Mouse (Mus musculus) kidney, postnatal 0 days (tissue): ENCODE measurements around the gene Hmg20b. TPM values are rescaled to one million over a fixed set of nuclear protein-coding genes. Genes with fewer than 3 reads are reported as not detected.

Experiments
- ATAC-seq: fragments of 200-750 bp; cut with Nextera tagmentation; replicated peaks from 2 replicates; pipeline ENCODE4 v1.8.0; 2017; ENCODE audit warnings: low read depth, moderate number of reproducible peaks, moderate TSS enrichment, moderate library complexity; ENCODE audit not compliant: low FRiP score
- DNase-seq: peaks from one replicate; pipeline ENCODE4 v3.0.0-alpha.2; 2016; ENCODE audit warnings: low spot score
- H3K27ac ChIP-seq: fragments of 300-500 bp; sonication (generic); 2 replicates; pipeline ENCODE4 v1.5.1; 2014; ENCODE audit warnings: mild to moderate bottlenecking
- H3K27me3 ChIP-seq: fragments of 300-500 bp; sonication (generic); 2 replicates; pipeline ENCODE4 v1.6.1; 2014; ENCODE audit warnings: low read length, mixed read lengths; ENCODE audit not compliant: insufficient read depth
- H3K36me3 ChIP-seq: fragments of 300-500 bp; sonication (generic); 2 replicates; pipeline ENCODE4 v1.6.1; 2014; ENCODE audit warnings: low read length, mixed read lengths; ENCODE audit not compliant: insufficient read depth
- H3K4me1 ChIP-seq: fragments of 300-500 bp; sonication (generic); replicated peaks from 2 replicates; pipeline ENCODE4 v1.6.1; 2014; ENCODE audit warnings: antibody characterized with exemption, low read length, mixed read lengths; ENCODE audit not compliant: insufficient read depth
- H3K4me2 ChIP-seq: fragments of 300-500 bp; sonication (generic); 2 replicates; pipeline ENCODE4 v1.6.1; 2014; ENCODE audit warnings: mild to moderate bottlenecking, low read length, moderate library complexity, mixed read lengths
- H3K4me3 ChIP-seq: fragments of 300-500 bp; sonication (generic); replicated peaks from 2 replicates; pipeline ENCODE4 v1.5.1; 2014; ENCODE audit warnings: low read depth, low read length
- H3K9ac ChIP-seq: fragments of 300-500 bp; sonication (generic); 2 replicates; pipeline ENCODE4 v1.6.1; 2014; ENCODE audit warnings: low read depth, low read length
- H3K9me3 ChIP-seq: fragments of 300-500 bp; sonication (generic); replicated peaks from 2 replicates; pipeline ENCODE4 v1.6.1; 2016; ENCODE audit warnings: low read length, inconsistent platforms, mixed read lengths
- CTCF ChIP-seq: IDR thresholded peaks from 2 replicates; pipeline ENCODE4 v1.5.1; 2016; ENCODE audit warnings: antibody characterized with exemption, low read depth, mild to moderate bottlenecking, moderate library complexity
- WGBS: fragments of 180-500 bp; shearing (Covaris S2); extraction: QIAGEN DNeasy Blood & Tissue Kit; methylation state at CpG from one replicate; pipeline ENCODE4 v1.1.7; 2014; 5-methylcytosine and 5-hydroxymethylcytosine counted together
- polyA plus RNA-seq: library from polyadenylated mRNA; unstranded; fragments of >200 nt; fragmentation: Nextera tagmentation; extraction: Ambion mirVana; gene quantifications from 2 replicates; pipeline ENCODE4 v1.2.1, GENCODE M21; 2015

Gene Hmg20b
- polyA plus RNA-seq, 1 experiment from 2014 or later = 92.4 TPM

DNA sequence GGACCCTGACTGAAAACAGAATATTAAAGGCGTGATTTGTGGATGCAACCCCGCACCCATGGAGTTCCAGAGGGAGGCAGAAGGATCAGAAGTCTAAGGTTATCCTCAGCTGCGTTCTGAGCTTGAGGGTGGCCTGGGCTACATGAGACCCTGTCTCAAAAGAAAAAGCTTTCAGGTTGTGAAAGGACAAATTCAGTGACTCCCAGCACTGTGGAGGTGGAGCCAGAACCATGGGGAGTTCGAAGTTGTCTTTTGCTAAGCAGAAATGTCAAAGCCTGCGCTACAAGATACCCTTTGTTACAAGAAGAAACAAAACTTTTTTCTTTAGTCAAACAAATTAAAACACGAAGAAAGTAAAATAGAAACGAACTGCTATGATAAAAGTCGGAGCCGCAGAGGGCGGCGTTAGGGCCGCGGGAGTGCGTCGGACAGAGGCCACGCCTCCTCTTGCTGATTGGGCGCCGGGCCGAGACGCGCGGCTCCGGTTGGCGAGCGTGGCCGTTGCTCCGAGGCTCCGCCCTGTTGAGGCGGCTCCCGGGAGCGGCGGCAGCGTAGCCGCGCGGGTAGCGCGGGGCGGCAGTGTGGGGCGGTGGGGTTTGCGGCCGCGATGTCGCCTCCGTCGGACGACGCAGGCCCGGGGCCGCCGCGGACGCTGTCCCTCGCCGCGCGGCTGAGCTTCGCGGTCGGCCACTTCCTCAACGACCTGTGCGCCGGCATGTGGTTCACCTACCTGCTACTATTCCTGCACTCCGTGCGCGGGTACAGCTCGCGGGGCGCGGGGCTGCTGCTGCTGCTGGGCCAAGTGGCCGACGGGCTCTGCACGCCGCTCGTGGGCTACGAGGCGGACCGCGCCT lies 6.9 kb upstream of the Hmg20b start, which contains the start of gene Mfsd12:
TSS of gene Mfsd12 (plus strand) at position 501 of the 854 bp plus-strand sequence.
- peak; percentile 71 for ATAC-seq
- Histone ChIP-seq H3K36me3 (no peaks in the 10 kb centered on the region), H3K27me3 (no peaks in the 10 kb centered on the region), H3K4me2 (peak within 1 kb of the TSS; percentile 99), H3K9ac (peak within 1 kb of the TSS; percentile 78), H3K27ac (no peak within 1 kb of the TSS), H3K4me1 (peaks cover 16% of the 10 kb centered on the region; the same call in 1 of the 2 replicates), H3K9me3 (no peaks in the 10 kb centered on the region), H3K4me3 (peak within 1 kb of the TSS; percentile 64)
- TF ChIP-seq CTCF = no peak
- DNase-seq = peak; percentile 91
- WGBS = 2% methylated on average over 79 of the region's 79 CpGs

DNA sequence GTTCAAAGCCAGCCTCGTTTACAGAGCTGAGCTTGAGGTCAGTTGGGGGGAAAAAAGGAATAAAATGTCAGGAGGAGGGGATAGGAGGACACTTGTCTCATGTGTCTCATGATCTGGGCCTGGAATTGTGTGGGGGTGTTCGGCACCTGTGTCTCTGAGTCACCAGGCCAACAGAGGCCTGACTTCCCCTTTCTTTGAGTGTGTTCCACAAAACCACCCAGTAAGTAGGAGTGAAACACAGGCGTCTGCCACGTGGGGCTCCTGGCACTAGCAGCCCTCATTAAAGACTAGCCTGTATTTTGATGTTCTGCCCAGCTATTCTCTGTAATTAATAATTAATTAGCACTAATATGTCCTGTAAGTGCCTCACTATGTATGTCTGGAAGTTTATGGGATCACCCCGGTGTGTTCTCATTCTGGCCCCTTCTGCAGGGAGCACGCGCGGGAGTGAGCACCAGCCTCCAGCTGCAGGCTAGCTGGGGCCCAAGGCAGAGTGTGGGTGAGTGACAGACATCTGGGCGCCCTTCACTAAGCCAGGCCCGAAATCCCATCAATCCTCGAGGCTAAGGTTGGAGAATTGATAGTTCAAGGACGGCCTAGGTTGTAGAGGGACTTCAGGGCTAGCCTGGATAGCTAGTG lies 6.2 kb upstream of the Hmg20b start:
- Histone ChIP-seq H3K36me3 (no peaks in the 10 kb centered on the region), H3K9ac (peak overlapping the region; percentile 36; the same call in 1 of the 2 replicates), H3K4me3 (no peak overlapping the region; the same call in 1 of the 2 replicates), H3K4me1 (peaks cover 16% of the 10 kb centered on the region; the same call in 1 of the 2 replicates), H3K27ac (no peak overlapping the region), H3K9me3 (no peaks in the 10 kb centered on the region), H3K4me2 (peak overlapping the region; percentile 99), H3K27me3 (no peaks in the 10 kb centered on the region)
- no peak for DNase-seq
- ATAC-seq = no peak
- WGBS = 45% methylated on average over 12 of the region's 12 CpGs
- TF ChIP-seq CTCF = no peak

DNA sequence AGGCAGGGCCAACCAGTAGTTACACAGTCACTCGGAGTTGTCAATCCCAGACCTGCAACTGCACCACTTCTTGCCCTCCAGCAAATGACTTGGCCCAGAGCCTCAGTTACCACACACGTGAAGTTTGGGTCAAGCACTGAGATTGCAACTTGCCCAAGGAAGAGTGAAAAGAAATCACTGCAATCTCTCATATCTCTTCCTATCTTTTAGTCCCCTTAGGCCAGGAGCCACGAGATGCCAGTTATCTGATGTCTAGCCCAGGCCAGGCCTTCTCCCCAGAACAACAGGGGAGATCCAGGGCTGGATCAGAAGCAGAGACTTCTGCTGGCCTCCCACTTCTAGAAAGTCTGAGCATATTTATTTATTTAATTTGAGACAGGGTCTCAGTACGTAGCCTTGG lies 5.3 kb upstream of the Hmg20b start:
- Histone ChIP-seq H3K4me2 (no peak overlapping the region), H3K4me3 (no peak overlapping the region), H3K4me1 (peaks cover 16% of the 10 kb centered on the region; the same call in 1 of the 2 replicates), H3K27ac (no peak overlapping the region), H3K9me3 (no peaks in the 10 kb centered on the region), H3K36me3 (no peaks in the 10 kb centered on the region), H3K27me3 (no peaks in the 10 kb centered on the region), H3K9ac (no peak overlapping the region)
- DNase-seq (no peak), ATAC-seq (no peak)
- 85% methylated on average over 4 of the region's 4 CpGs for WGBS
- no peak for TF ChIP-seq CTCF

DNA sequence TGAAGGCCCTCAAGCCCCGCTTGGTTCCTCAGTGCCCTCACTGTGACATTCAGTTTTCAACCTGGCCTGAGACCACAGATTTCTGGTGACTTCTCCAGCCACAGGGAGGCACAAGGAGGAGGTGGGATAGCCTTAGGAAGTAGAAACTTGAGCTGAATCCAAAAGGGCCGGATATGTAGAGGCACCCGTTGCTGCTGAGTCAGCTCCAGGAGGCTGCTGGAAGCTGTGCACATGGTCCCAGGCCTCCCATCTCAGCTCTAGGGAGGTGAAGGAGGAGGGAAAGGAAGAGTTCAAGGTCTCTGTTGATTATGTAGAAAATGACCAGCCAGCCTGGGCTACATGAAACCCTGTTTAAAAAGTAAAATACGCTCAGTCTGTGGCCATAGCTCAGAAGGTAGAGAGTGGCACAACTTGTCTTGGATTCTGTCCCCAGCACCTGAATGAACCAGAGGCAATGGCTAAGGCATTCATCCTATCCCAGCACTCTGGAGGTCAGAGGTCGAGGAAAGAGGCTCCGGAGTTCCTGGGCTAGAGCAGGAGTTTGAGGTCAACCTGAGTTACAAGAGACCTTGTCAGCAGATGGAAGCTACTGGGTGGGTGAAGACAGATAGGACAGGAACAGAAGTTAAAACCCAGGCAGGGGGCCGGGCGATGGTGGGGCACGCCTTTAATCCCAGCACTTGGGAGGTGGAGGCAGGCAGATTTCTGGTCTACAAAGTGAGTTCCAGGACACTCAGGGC lies 4.6 kb upstream of the Hmg20b start:
- Histone ChIP-seq H3K4me3 (no peak overlapping the region), H3K36me3 (no peaks in the 10 kb centered on the region), H3K9me3 (no peaks in the 10 kb centered on the region), H3K9ac (no peak overlapping the region), H3K4me1 (peaks cover 16% of the 10 kb centered on the region; the same call in 1 of the 2 replicates), H3K27ac (no peak overlapping the region), H3K4me2 (no peak overlapping the region), H3K27me3 (no peaks in the 10 kb centered on the region)
- WGBS = 70% methylated on average over 9 of the region's 9 CpGs
- no peak for ATAC-seq
- DNase-seq = no peak
- TF ChIP-seq CTCF = no peak

DNA sequence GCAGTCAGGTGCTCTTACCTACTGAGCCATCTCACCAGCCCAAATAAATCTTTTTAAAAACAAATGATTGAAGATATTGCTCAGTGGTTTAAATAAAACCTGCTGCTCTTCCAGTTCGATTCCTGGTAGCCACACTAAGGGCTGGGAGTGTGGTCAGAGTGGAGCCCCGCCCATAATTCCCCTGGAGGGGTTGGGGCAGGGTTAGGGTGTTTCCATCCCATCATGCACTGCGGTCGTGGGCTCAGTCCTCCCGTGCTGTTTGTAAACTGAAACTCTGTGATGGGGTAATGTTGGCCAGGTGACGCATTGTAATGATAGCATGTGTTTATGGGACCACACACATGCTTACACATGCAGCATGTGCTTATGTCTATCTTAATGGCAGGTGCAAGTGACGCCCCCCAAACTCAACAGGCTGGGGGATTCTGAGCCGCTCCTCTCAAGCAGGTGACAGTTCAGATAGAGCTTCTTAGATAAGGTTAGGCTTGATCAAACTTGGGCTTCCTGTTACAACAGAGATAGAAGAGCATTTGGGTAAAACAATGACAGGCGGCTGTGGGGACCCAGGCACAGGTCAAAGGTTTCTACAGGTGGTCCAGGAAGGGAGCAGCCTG lies 1.5 kb upstream of the Hmg20b start:
- no peak for ATAC-seq
- no peak overlapping the region for H3K27ac ChIP-seq
- no peaks in the 10 kb centered on the region for H3K9me3 ChIP-seq
- TF ChIP-seq CTCF = no peak
- H3K27me3 ChIP-seq = no peaks in the 10 kb centered on the region
- no peak overlapping the region for H3K4me3 ChIP-seq
- H3K4me2 ChIP-seq = no peak overlapping the region
- H3K4me1 ChIP-seq = 0 out of 2 replicates have a peak, but pooled peaks cover 16% of the 10 kb centered on the region
- no peak overlapping the region for H3K9ac ChIP-seq
- no peak for DNase-seq
- no peaks in the 10 kb centered on the region for H3K36me3 ChIP-seq
- 26% methylated on average over 9 of the region's 9 CpGs for WGBS
